Mouse (Mus musculus) spleen, embryonic (tissue): Measurements from ENCODE around the gene Tas2r135.

Source experiments
- CTCF ChIA-PET: fragments of 350-600 bp; sonication (Branson Sonifier 250); formaldehyde crosslinking; loops from one replicate; lab custom pipeline; 2022; lab: Charles Lee

Tas2r135 gene

DNA sequence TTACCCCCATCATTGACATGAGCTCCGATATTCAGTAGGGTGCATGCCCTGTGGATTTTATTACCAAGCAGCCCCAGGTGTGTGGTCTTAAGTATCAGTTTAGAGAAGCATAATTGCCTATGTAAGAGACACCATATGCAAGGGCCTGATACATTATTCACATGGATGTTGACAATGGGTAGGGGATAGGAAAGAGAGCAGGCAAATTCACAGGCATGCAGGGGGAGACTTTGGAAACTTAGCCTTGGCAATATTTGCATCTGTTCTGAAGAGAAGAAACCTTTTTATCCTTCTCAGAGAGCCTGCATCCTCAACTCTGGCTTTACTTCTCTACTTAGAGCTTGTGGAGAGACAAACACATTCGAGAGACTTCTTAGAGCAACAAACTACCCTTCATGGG lies at the start of gene Tas2r135:
Gene Tas2r135, plus strand, starts transcription at position 301 of the 400 bp plus-strand sequence.
- CTCF ChIA-PET: no interaction called here

DNA sequence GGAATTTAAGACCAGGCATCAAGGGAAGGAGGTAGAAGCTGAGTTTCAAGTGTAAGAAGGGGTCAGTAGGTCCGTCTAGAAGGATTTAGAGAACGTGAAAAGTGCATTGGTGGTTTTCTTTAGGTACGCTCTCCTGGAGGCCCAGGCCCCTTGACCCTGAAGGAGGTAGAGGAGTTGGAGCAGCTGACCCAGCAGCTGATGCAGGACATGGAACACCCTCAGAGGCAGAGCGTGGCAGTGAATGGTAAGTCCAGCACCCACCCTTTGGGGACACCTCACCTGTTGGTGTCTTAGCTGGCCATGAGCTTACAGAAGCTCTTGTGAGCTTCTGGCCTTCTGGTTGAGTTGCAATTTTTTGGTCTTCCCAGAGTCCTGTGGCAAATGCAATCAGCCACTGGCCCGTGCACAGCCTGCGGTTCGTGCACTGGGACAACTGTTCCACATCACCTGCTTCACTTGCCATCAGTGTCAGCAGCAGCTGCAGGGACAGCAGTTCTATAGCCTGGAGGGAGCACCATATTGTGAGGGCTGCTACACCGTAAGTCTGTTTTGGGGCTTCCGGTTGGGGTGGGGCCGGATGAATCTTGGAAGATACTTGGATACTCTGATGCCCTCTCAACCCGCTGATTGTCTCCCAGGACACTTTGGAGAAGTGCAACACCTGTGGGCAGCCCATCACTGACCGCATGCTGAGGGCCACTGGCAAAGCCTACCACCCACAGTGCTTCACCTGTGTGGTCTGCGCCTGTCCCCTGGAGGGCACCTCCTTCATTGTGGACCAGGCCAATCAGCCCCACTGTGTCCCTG lies 49.2 kb upstream of the Tas2r135 start:
- CTCF ChIA-PET: no interaction called here

DNA sequence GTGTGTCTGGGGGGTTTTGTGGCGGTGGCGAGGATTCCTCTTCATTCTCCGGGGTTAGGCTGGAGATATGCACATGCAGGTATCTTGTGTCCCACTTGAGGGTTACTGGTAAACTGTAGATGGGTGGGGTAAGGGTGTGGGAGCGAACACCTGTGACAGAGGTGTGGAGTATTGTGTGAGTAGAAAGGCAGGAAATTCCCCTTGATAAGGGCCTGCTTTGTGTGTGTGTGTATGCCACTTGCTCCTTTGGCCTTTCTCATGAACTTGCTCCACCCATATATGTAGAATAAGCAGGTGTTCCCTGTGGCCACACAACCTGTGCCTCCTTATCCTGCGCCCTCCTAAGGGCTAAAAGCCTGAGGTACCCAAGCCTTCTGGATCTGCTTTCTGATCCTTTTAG lies 48.3 kb upstream of the Tas2r135 start:
- CTCF ChIA-PET: no interaction called here

DNA sequence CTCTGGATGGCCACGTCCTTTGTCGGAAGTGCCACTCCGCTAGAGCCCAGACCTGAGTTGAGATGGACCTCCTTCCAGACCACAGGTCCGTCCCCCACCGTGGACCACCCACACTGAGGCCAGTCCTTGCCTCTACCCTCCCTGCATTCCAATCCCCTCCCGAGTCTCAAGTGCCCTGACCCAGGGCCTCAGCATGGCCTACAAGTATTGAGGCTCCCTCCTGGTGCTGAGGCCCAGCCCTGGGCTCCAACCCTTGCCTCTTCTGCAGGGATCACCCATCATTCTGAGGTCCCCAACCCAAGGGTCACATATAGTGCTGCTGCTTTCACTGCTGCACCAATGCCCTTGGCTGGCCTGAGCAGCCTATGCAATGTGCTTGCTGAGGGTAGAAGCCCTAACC lies 47.3 kb upstream of the Tas2r135 start:
- CTCF ChIA-PET: no interaction called here

DNA sequence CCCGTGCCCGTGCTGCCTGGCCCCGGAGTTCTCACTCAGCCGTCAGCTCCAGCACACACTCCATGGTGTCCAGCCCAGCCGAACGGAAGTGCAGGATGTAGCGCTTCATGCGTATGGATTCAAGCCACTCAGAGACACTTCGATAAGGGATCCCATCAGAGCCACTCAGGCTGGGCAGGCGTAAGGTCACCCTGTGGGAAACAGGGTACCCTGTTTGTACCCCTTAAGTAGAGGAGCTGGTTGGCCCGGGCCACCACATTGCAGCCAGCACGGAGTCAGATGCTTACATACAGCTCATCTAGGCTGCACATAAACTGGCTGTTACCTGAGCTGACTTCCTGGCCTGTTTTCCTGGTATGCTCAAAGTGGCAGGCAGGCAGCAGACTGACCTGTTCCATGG lies 46.3 kb upstream of the Tas2r135 start:
- CTCF ChIA-PET: no interaction called here

DNA sequence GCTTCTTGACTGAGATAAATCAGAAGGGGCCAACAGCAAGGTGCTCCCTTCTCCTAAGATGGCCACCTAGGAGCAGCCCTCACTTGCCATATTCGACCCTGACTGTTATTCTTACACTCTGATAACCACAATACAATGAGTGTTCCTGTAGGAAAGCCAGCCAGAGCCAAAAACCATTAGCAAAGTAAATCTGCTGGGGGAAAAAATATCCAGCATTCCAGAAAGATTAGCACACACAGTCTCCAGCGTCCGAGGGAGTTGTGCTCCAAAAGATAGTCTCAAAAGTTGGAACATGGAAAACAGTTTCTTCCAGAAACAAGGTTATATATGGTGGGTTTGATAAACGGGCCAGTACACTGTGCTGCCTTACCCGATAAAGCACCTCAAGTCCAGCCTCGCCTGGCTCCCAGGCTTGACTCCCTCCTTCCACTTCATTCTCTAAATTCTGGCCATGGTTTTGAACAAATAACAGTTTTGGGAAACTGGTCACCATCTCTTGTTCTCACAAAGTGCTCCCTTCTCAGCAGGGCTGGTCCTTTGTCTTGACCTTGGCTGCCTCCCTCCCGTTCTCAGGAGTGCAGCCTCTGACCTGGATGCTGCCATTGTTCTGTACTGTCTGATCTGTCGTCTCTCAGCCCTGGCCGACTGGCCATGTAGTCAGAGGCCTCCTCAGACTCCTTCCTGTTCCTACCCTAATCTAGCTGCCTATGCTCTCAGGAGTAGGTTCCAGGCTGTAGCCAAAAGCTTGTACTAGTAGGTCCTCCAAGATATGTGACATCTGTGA lies 45.7 kb upstream of the Tas2r135 start:
- CTCF ChIA-PET: no interaction called here

DNA sequence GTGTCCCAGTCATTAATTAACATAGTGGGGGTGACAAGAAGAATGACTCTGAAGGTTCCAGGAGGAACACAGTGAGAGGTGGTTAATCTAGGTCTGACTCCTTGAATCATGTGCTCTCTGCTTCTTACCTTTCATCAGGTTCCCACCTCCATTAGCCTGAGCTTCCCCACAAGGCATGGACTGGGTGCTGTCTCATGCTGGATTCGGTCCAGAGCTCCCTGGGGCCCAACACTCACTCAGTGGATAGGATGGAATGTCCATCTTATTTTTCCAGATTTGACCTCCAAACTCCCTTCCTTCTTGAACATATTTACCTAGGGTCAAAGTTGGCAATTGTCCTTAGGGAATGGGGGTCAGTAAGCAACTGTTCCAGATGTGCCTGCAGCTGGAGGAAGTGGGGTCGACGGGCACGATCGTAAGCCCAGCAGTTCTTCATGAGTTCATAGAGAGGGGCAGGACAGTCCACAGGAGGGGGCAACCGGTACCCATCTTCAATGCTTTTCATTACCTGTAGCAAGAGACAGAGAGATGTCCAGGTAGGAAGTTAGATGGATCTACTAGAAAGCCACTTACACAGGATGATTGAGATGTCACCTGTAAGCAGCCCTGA lies 44.9 kb upstream of the Tas2r135 start:
- CTCF ChIA-PET: no interaction called here

DNA sequence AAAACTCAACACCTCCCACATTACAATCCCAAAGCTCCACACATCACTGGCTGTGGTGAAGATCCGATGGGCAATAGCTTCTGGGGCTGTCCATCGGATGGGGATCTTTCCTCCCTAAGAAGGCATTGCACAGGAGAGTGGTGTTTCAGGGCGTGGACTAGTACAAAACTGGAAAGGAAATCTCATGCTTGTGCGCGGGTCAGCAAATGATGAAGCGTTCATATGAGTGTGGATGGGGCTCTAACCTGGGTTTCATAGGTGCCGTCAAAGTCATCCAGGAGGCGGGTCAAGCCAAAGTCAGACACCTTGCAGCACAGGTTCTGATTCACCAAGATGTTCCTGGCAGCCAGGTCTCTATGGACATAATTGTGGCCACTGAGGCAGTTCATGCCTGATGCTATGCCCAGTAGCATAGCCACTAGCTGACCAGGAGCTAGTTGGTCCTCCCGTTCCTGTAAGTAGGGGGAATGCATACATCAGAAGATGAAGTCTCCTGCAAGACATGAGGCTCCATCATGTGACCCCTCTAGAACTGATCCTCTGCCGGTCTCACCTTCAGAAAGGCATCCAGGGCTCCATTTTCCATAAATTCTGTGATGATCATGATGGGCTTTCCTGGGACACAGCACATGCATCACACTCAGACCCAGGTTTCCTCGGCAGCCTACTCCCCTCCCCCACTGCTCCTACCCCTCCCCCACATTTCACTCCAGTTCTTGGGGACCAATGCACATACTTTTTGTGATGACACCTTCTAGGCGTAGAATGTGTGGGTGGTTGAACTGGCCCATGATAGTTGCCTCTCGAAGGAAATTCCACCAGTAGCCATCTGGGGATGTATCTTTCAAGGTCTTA lies 44.0 kb upstream of the Tas2r135 start:
- CTCF ChIA-PET: no interaction called here

DNA sequence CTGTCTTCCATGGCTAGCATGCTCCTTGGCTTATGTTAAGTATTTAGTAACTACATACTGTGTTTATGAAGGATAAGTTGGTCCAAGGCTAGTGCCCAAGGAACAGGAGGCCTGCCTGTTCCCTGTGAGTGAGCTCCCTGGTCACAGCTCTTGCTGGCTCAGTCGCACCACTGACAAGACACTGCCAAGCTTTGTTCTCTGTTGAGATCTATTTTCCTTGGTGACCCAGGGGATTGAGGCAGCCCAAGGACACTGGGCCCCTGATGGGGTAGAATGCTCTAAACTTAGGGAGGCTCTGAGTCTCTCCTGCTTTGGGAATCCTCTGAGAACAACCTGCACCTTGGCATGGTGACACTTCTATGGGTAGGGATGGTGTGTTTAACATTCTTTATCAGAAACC lies 43.2 kb upstream of the Tas2r135 start:
- CTCF ChIA-PET: no interaction called here

DNA sequence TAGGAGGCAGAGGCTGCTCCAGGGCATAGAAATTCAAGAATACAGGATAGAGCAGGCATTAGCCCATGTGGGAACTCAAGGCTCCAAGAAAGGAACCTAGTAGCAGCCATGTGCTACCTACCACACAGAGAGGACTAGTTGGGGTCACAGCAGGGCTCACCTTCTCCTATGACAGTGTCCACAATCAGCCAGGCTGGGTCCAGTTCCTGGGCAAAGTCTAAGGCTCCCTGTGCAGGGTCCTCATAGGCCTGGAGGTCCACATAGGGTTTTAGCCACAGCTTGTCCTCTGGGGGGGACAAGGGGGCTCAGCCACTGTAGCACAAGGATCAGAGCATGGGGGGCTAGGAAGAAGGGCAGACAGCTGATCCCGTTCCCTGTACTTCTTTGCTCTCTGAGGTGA lies 42.7 kb upstream of the Tas2r135 start:
- CTCF ChIA-PET: no interaction called here

DNA sequence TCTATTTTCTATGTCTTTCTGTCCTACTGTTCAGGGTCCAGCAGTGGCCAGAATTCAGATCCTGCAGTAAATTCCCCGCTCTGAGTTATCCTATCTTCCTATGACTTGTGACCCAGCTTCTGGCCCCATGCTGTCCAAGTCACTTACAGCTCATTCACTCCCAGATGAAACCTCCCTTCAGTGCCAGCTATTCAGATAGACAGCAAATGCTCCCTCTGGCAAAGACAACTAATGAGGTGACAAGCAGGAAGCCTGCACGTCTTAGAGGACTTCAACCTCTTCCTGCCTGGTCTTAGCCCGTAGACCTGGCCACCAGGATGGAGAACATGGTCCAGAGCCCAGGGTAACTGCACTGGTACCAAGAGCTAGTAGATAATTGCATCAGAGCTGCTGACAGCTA lies 42.3 kb upstream of the Tas2r135 start:
- CTCF ChIA-PET: no interaction called here

DNA sequence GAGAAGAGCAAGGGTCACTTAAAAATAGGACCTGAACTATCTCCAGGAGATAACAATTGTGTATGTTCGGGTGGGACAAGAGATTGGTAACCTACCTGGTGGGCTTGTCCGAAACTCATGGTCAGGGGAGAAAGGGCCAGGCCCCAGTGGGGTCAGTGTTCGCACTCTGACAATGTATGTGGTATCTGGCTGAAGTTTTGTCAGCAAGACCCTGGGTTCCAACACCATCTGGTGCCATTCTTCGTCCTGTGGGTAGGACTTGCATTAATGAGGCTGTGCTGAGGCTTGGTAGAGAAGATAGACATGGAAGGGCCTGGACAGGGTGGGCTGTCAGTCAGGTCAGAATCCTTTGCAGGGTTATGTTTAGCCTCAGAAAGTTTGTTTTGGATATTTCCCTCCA lies 41.2 kb upstream of the Tas2r135 start:
- CTCF ChIA-PET: interaction anchor here (0.7 kb wide), 1 partner anchor 39 kb away, joined by 4 read pairs; the partner anchor contains the start of gene Fam131b

DNA sequence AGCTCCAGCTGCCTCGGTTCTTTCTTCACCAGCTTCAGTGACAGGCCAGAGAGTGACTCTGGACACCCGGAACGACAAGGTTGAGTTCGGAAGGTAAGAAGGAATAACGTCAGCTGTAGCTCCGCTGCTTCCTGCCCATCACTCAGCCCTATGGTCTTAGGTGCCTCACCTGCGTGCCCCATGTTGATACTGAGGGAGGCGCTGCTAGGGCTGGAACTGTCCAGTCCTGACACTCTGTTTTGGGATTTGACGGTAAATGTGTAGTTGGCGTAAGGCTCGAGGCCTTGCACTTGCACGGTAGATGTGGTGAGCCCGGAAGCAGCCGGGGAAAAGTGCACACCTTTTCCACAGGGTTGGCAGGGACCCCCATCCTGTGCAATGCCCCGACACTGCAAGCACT lies 40.6 kb upstream of the Tas2r135 start:
- CTCF ChIA-PET: interaction anchor here (0.7 to 0.8 kb wide), 2 partner anchors 40 to 78 kb away, joined by 4 to 20 read pairs; partner anchors contain the start of gene Fam131b

DNA sequence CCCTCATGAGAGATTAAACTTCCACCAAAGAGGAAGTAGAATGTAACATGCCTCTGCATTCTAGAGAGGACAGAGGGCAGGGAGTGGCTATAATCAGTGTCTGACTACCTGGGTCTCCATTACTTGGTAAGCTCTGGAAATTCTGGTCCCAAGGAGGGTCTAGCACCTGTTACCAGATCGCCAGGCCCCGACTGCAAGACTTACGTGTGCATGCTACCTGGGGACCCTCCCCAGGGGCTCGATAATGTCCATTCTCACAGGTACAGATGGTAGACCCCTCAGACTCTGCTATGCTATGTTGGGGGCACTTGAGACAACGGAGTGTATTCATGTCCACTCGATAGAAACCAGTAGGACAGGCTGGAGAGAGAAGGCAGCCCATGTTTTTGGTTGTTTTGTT lies 40.0 kb upstream of the Tas2r135 start:
- CTCF ChIA-PET: interaction anchor here (0.8 kb wide), 1 partner anchor 78 kb away, joined by 20 read pairs; no protein-coding TSS in a partner anchor

DNA sequence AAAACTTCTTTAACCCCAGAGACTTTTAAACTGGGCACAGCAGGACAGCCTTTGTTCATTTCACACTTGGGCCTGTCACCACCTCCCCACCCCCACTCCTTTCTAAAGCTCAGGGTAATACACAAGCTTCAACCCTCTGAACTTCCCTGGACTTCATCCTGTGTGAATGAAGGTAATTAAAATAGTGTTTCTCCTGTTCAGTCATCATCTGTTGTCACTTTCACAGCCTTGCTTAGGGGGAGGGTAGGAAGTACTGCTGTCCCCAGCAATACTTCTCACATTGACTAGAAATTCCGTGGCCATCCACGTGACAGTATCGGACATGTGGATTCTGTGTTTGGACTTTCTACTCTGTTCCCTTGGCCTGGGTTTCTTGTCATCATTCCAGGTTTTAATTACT lies 35.4 kb upstream of the Tas2r135 start:
- CTCF ChIA-PET: no interaction called here

DNA sequence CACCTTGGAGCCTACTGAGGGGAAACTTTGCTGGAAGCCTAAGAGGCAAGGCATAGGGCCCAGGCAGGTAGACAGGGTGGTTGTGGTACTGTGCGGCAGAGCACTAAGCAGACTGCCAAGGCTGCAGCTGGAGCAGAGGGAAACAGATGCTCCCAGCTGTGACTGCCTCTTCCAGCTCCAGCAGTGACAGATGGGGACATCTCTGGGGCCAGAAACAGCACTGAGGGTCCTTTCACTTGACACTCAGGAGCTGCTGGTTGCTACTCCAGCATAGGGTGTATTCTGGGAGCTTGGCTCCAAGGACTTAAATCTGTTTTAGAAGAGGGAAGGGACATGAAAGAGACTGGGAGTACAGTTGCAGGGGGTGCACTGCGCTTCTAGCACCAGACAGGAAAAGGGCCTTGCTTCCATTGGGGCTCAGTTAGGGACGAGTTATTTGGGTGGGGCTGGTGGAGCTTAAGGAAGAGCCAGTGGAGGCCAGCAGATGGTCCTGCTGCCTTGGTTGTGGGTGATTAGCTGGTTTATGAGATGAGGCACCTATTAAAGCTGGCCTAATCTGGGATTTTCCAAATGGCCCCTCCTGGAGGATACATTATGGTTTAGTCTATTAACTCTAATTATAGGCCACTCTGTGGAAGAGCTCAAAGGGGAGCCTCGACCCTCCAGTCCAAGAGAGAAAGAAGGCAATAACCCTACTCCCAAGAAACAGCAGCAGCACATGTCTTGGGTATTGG lies 34.4 kb upstream of the Tas2r135 start:
- CTCF ChIA-PET: interaction anchor here (0.9 kb wide), 1 partner anchor 144 kb away, joined by 4 read pairs; no protein-coding TSS in a partner anchor

DNA sequence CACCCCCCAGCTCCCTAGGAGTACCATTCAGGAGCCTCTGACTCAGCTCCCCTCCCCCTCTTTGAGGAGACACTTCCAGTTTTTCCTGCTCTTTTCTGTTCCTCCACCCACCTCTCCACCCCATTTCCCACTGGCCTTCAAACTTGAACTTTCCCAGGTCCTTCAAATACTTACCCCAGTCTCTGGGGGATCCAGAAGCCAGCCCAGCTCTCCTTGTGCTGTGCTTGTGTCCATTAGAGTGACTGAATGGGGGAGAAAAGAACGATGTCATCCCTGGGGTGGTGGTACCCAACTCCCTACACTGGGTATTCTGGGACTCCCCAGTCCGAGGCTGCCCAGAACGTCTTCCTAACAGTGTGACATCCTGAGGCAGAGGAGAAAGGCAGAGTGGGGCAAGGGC lies 33.2 kb upstream of the Tas2r135 start:
- CTCF ChIA-PET: interaction anchor here (0.9 kb wide), 1 partner anchor 145 kb away, joined by 4 read pairs; no protein-coding TSS in a partner anchor

DNA sequence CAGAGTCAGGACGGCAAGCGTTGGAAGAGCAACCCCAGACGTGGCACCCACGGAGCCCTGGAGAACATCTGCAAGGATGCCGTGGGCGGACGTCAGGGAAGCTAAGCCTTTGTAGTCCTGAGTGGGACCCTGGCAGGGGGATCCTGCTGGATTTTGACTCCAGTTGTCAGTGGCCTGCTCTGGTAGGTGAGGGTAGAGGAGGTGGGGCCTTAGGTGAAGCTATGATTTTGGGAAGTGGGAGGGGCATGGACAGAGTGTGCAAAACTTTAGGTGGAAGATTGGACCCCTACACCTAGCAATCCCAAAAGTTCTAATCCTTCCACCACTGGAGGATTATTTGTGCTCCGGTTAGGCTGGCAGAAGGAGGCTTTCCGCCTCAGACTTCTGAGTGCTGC lies 32.8 kb upstream of the Tas2r135 start:
- CTCF ChIA-PET: no interaction called here

DNA sequence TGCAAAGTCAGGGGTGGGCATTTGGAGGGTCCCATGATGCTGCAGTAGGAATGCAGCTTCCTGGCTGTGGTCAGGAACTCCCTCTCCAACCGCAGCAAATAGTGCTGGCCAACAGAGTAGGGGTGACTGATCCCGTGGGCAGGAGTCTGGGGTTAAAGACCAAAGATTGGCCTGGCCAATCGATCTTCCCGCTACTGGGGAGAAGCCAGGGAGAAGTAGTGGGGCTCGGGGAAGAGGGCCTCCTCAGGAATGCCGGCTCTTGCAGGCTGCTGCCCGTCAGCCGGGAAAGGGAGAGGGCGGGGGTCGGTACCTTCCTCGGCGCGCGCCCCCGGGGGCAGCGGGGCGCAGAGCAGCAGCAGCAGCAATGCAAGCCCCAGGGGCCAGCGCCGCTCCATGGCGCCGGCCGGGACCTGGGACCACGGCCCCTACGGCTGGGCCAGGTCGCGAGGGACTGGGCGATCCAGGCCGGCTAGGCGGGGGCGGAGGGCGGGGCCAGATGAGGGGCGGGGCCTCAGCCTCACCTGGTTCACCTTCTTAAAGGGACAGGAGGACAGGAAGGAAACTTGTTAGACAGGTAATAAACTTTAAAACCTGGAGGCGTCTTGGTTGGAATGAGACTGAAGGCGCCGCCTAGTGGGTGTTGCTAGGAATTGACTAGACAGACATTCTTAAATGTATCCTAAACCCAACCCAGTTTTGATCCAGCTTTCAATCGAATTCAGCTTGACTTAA lies 32.3 kb upstream of the Tas2r135 start, which contains the start of gene Epha1:
Gene Epha1, minus strand, starts transcription at position 453 of the 732 bp plus-strand sequence.
- CTCF ChIA-PET: interaction anchor here (0.7 to 0.8 kb wide), 2 partner anchors 22 to 28 kb away, joined by 3 to 5 read pairs; no protein-coding TSS in a partner anchor
